Mouse (Mus musculus) liver, embryonic 14.5 days (tissue): ENCODE data around the gene Npdc1.

Experiments
- CTCF ChIP-seq: IDR thresholded peaks from 2 replicates; pipeline ENCODE4 v1.5.1; 2016; ENCODE audit warnings: antibody characterized with exemption, low read depth, control low read depth
- EP300 ChIP-seq: IDR thresholded peaks from 2 replicates; pipeline ENCODE4 v1.6.1; 2016; ENCODE audit warnings: antibody characterized with exemption, low read depth

- no peak for TF ChIP-seq CTCF
- no peak for TF ChIP-seq EP300
These were observed 23.6 kb downstream of the Npdc1 start, which contains the start of gene Fut7 for GRCm38 (mm10) chr2:25422587-25423410.
